Comparison of ENCODE assay signal across 9 mouse cellular contexts in the genomic region with DNA sequence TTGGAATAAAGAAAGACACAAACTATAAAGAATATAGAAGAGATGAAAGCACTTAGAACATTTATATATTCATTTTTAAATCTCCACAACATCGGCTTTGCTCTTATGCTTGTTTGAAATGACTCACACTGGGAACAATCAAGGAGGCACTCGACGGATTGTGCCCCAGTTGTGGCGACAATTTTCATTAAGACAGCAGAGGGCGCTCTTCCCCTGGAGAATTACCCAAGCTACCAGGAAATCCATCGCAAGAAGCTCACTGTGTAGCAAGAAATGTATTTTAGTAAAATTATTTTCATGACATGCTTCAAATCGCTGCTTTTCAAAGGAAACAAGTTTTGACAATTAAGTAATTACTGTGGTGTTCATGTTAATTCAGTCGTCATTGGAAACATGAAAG. TPM values are rescaled to one million over a fixed set of nuclear protein-coding genes. Genes with fewer than 3 reads are reported as not detected.
A peak's percentile ranks its signal among the peaks of the same experiment; 100 is the strongest.
DNase-seq lines count a peak whose midpoint lies in the region; ATAC-seq and TF ChIP-seq lines count a peak whose summit lies in the region.
"Had no signal": no experiment of that assay in that cellular context is flagged by ENCODE, and none has a peak within 500 bp of the region (broad histone marks: within the 10 kb centered on the region; RNA-seq: fewer than 3 reads in every experiment).

No protein-coding gene starts in this region.

- H3K9ac ChIP-seq in heart, embryonic 11.5 days (ENCODE audit: low read depth, low read length), result no peak overlapping the region
- H3K9ac ChIP-seq in ES-E14 (ENCODE audit: insufficient read depth, low read depth, low read length, poor library complexity, severe bottlenecking), result no peak overlapping the region
- no peak overlapping the region for H3K9ac ChIP-seq in forebrain, postnatal 0 days
- H3K9ac ChIP-seq: embryonic facial prominence, embryonic 12.5 days had no signal

- ATAC-seq in heart, embryonic 11.5 days (replicated peaks; ENCODE audit: insufficient number of reproducible peaks, low FRiP score, low TSS enrichment), result no peak
- ATAC-seq in forebrain, postnatal 0 days, result peak; percentile 74; the same call in 1 of the 2 replicates

- in situ Hi-C loops in ES-E14 (cut with MboI; ENCODE audit: low sequenced_read_pairs in 2 of 2, unreplicated experiment in 2 of 2), result no loop called here

- WGBS in heart, embryonic 11.5 days (ENCODE audit: insufficient replicate concordance), result 5% methylated on average over 8 of the region's 8 CpGs
- WGBS in forebrain, postnatal 0 days, result 3% methylated on average over 8 of the region's 8 CpGs

- H3K4me1 ChIP-seq in heart, embryonic 11.5 days (ENCODE audit: control insufficient read depth, insufficient read depth, low read length), result no peaks in the 10 kb centered on the region
- H3K4me1 ChIP-seq in ES-E14 (ENCODE audit: control insufficient read depth in 2 of 2, insufficient read depth in 2 of 2, low read length in 2 of 2, poor library complexity in 1 of 2), result no peaks in the 10 kb centered on the region
- H3K4me1 ChIP-seq in forebrain, postnatal 0 days (ENCODE audit: insufficient read depth), result no peaks in the 10 kb centered on the region
- H3K4me1 ChIP-seq: embryonic facial prominence, embryonic 12.5 days had no signal

- no peaks in the 10 kb centered on the region for H3K27me3 ChIP-seq in heart, embryonic 11.5 days (ENCODE audit: control insufficient read depth, insufficient read depth, low read length)
- H3K27me3 ChIP-seq in forebrain, postnatal 0 days (ENCODE audit: insufficient read depth, low read length), result no peaks in the 10 kb centered on the region
- H3K27me3 ChIP-seq in splenic B cell, adult 2 months (ENCODE audit: control insufficient read depth, insufficient read depth, low read length, poor library complexity, severe bottlenecking), result no peaks in the 10 kb centered on the region
- H3K27me3 ChIP-seq: embryonic facial prominence, embryonic 12.5 days had no signal

- H3K36me3 ChIP-seq in heart, embryonic 11.5 days (ENCODE audit: control insufficient read depth, insufficient read depth, low read length), result no peaks in the 10 kb centered on the region
- H3K36me3 ChIP-seq in ES-E14 (ENCODE audit: control insufficient read depth, insufficient read depth, low read length, poor library complexity, severe bottlenecking), result no peaks in the 10 kb centered on the region
- H3K36me3 ChIP-seq in forebrain, postnatal 0 days (ENCODE audit: insufficient read depth), result no peaks in the 10 kb centered on the region
- no peaks in the 10 kb centered on the region for H3K36me3 ChIP-seq in splenic B cell, adult 2 months (ENCODE audit: control insufficient read depth, insufficient read depth, low read length, poor library complexity, severe bottlenecking)
- H3K36me3 ChIP-seq: embryonic facial prominence, embryonic 12.5 days had no signal

- peak; percentile 87 for TF ChIP-seq CTCF in forebrain, postnatal 0 days (IDR thresholded peaks at IDR 0.05; ENCODE audit: low read depth)

- no peak overlapping the region for H3K27ac ChIP-seq in heart, embryonic 11.5 days (ENCODE audit: low read depth, low read length)
- H3K27ac ChIP-seq in ES-E14 (ENCODE audit: insufficient read depth, low read depth, low read length, poor library complexity, severe bottlenecking), result no peak overlapping the region
- H3K27ac ChIP-seq in forebrain, postnatal 0 days (ENCODE audit: low read depth, low read length), result no peak overlapping the region
- H3K27ac ChIP-seq: embryonic facial prominence, embryonic 12.5 days had no signal

- no peak overlapping the region for H3K4me3 ChIP-seq in heart, embryonic 11.5 days (ENCODE audit: low read depth, low read length)
- no peak overlapping the region for H3K4me3 ChIP-seq in ES-E14 (ENCODE audit: insufficient read depth in 1 of 2, low read depth in 1 of 2, low read length in 2 of 2, poor library complexity in 1 of 2, severe bottlenecking in 1 of 2)
- no peak overlapping the region for H3K4me3 ChIP-seq in forebrain, postnatal 0 days (ENCODE audit: low read depth, low read length)
- H3K4me3 ChIP-seq: embryonic facial prominence, embryonic 12.5 days had no signal

- peak; percentile 22 for DNase-seq in heart, adult 8-10 months (ENCODE audit: low spot score)
- DNase-seq in ES-E14 (ENCODE audit: low read depth, low spot score), result peak; percentile 54
- DNase-seq in c-Kit-positive CD71-positive TER-119-positive erythroid progenitor cells, embryonic 14.5 days (ENCODE audit: low spot score), result peak; percentile 23
- DNase-seq in forebrain, postnatal 0 days, result peak; percentile 87
- peak; percentile 38 to 74 for DNase-seq in layer of hippocampus, adult 8-10 months (ENCODE audit: low spot score in 2 of 2)
- DNase-seq in lung, postnatal 25 days (ENCODE audit: low spot score), result peak; percentile 66
- DNase-seq in splenic B cell, adult 2 months (ENCODE audit: low read depth, low spot score), result peak; percentile 42

- H3K4me2 ChIP-seq in heart, embryonic 11.5 days, result no peak overlapping the region
- no peak overlapping the region for H3K4me2 ChIP-seq in forebrain, postnatal 0 days (ENCODE audit: low read depth)
- H3K4me2 ChIP-seq: embryonic facial prominence, embryonic 12.5 days had no signal

- no peaks in the 10 kb centered on the region for H3K9me3 ChIP-seq in heart, embryonic 11.5 days (replicated peaks; ENCODE audit: control insufficient read depth, low read length)
- no peaks in the 10 kb centered on the region for H3K9me3 ChIP-seq in ES-E14 (ENCODE audit: control insufficient read depth, insufficient read depth, low read depth, low read length)
- no peaks in the 10 kb centered on the region for H3K9me3 ChIP-seq in forebrain, postnatal 0 days (ENCODE audit: low read length)
- H3K9me3 ChIP-seq: embryonic facial prominence, embryonic 12.5 days had no signal

TF ChIP-seq in ES-E14, 5 proteins besides CTCF, POLR2A, EP300 and RAD21:
- no peak for TF ChIP-seq ZNF384 (IDR thresholded peaks at IDR 0.05; ENCODE audit: low read depth, low read length)
- peak; percentile 89 for TF ChIP-seq ZC3H11A (IDR thresholded peaks at IDR 0.05; ENCODE audit: borderline replicate concordance, low read depth, low read length)
- TF ChIP-seq HCFC1 (IDR thresholded peaks at IDR 0.05; ENCODE audit: borderline replicate concordance, insufficient read depth, low read length), result no peak
TF ChIP-seq in ES-E14: peak in this region for 1.

RNA-seq across cellular contexts. Expression of a gene that starts 16.1 kb away (rescaled TPM):
- total RNA-seq in heart, adult 8-10 months (2022), result not detected
- polyA plus RNA-seq in heart, embryonic 11.5 days (2014; fragmentation: Nextera tagmentation; extraction: Ambion mirVana), result not detected in 2 replicates
- total RNA-seq in ES-E14 (2012; rRNA removed), result 0.18 and 0.21 TPM in 2 replicates
- not detected in 2 replicates for total RNA-seq in forebrain, postnatal 0 days (2014; rRNA removed)
- not detected in 2 replicates for polyA plus RNA-seq in forebrain, postnatal 0 days (2015; fragmentation: Nextera tagmentation; extraction: Ambion mirVana)
- total RNA-seq in layer of hippocampus, adult 8-10 months (2022), result not detected
- polyA plus RNA-seq: embryonic facial prominence, embryonic 12.5 days had no signal

Comparison
In these comparisons a context has a peak if more than half of its experiments do, and no peak if none do; other contexts are left out.
1. DNase-seq: peak in every context shown above with its lines; median percentile 87 in forebrain, postnatal 0 days; 66 in lung, postnatal 25 days; 56 in layer of hippocampus, adult 8-10 months; 54 in ES-E14; 42 in splenic B cell, adult 2 months; 23 in c-Kit-positive CD71-positive TER-119-positive erythroid progenitor cells, embryonic 14.5 days; 22 in heart, adult 8-10 months.